Mouse (Mus musculus): ENCODE measurements at regions not wholly inside any gene's neighbourhood (a gene's known extent, or its start where the extent isn't known, plus 50 kb on each side); places are given as distances from the start of the nearest gene placed in this dataset.

DNA sequence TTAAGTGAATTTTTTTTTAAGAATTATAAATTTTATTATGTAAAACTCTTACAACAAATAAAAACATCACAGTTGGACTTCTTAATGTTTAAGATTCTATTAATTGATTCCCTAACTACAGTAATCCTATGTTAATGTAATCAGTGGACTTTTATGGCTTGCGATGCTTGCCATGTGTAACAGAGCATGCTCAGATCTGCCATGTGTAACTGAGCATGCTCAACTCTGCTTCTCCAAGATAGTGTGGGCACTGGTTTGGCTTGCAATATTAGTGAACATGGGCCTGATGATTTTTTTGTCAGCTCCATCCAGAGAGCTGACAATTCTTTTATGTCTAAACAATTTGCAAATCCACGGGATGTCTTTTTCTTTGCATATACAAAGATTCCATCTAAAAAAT, 66.4 kb upstream of the Tas2r119 start:
- no peak for DNase-seq

All from lung, postnatal 10 days (tissue).